In the genomic region with DNA sequence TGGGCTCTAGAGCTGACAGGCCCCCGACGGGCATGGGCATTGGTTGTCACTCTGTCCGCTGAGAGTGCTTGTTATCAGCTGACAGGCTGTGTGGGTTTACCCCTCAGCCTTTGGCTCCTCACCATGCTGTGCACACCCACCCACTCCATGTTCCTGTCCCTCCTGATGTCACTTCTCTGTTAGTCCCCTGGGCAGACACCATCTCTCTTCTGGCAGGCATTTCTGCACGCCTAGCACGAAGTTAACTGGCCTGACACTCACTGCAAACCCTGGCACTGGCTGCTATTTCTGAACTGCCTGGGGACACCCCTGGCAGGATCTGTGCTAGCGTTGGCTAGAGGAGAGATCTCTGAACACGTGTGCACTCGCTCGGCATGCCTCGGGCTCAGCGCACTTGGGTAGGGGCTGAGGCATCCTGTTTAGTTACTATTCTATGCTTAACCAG, we compare ENCODE assay signal across 13 mouse cellular contexts.
DNase-seq lines count a peak whose midpoint lies in the region; ATAC-seq and TF ChIP-seq lines count a peak whose summit lies in the region.
"Had no signal": no experiment of that assay in that cellular context is flagged by ENCODE, and none has a peak within 500 bp of the region (broad histone marks: within the 10 kb centered on the region; RNA-seq: fewer than 3 reads in every experiment).

No protein-coding gene starts in this region.

- H3K27me3 ChIP-seq in neural tube, embryonic 14.5 days (ENCODE audit: control insufficient read depth, insufficient read depth, low read length): no peaks in the 10 kb centered on the region
- H3K27me3 ChIP-seq in neural tube, embryonic 15.5 days (replicated peaks): no peaks in the 10 kb centered on the region
- no peaks in the 10 kb centered on the region for H3K27me3 ChIP-seq in hindbrain, postnatal 0 days (ENCODE audit: insufficient read depth, low read length)
- H3K27me3 ChIP-seq: embryonic facial prominence, embryonic 15.5 days; liver, embryonic 15.5 days; stomach, embryonic 15.5 days had no signal

- H3K4me3 ChIP-seq in neural tube, embryonic 14.5 days (ENCODE audit: low read depth, low read length): no peak overlapping the region
- H3K4me3 ChIP-seq in neural tube, embryonic 15.5 days (replicated peaks): no peak overlapping the region
- no peak overlapping the region for H3K4me3 ChIP-seq in hindbrain, postnatal 0 days (ENCODE audit: low read length)
- H3K4me3 ChIP-seq: embryonic facial prominence, embryonic 15.5 days; liver, embryonic 15.5 days; stomach, embryonic 15.5 days had no signal

- 0 out of 2 replicates have a peak, but pooled peaks have one; percentile 14 for ATAC-seq in neural tube, embryonic 14.5 days (ENCODE audit: low read depth)
- no peak for ATAC-seq in neural tube, embryonic 15.5 days (ENCODE audit: low FRiP score)
- ATAC-seq in hindbrain, postnatal 0 days: peak; percentile 77
- ATAC-seq in erythroblast, adult 5-6 weeks (replicated peaks; ENCODE audit: low FRiP score, poor library complexity, severe bottlenecking): no peak

- H3K9ac ChIP-seq in neural tube, embryonic 14.5 days (replicated peaks; ENCODE audit: low read depth, low read length): no peak overlapping the region
- no peak overlapping the region for H3K9ac ChIP-seq in neural tube, embryonic 15.5 days (replicated peaks)
- H3K9ac ChIP-seq in hindbrain, postnatal 0 days (replicated peaks; ENCODE audit: low read length): no peak overlapping the region
- H3K9ac ChIP-seq: embryonic facial prominence, embryonic 15.5 days; liver, embryonic 15.5 days; stomach, embryonic 15.5 days had no signal

- H3K4me1 ChIP-seq in neural tube, embryonic 14.5 days (ENCODE audit: control insufficient read depth, insufficient read depth, low read length): no peaks in the 10 kb centered on the region
- peaks cover 15% of the 10 kb centered on the region for H3K4me1 ChIP-seq in neural tube, embryonic 15.5 days
- H3K4me1 ChIP-seq in hindbrain, postnatal 0 days (ENCODE audit: insufficient read depth, low read length): peaks cover 9% of the 10 kb centered on the region
- H3K4me1 ChIP-seq: embryonic facial prominence, embryonic 15.5 days; liver, embryonic 15.5 days; stomach, embryonic 15.5 days had no signal

- H3K36me3 ChIP-seq in neural tube, embryonic 14.5 days (ENCODE audit: control insufficient read depth, insufficient read depth, low read length): no peaks in the 10 kb centered on the region
- no peaks in the 10 kb centered on the region for H3K36me3 ChIP-seq in neural tube, embryonic 15.5 days
- no peaks in the 10 kb centered on the region for H3K36me3 ChIP-seq in hindbrain, postnatal 0 days (ENCODE audit: insufficient read depth, low read length)
- H3K36me3 ChIP-seq: embryonic facial prominence, embryonic 15.5 days; liver, embryonic 15.5 days; stomach, embryonic 15.5 days had no signal

- H3K4me2 ChIP-seq in neural tube, embryonic 14.5 days (ENCODE audit: low read depth, low read length): no peak overlapping the region
- H3K4me2 ChIP-seq in neural tube, embryonic 15.5 days: no peak overlapping the region
- H3K4me2 ChIP-seq in hindbrain, postnatal 0 days (ENCODE audit: low read depth, low read length): no peak overlapping the region
- H3K4me2 ChIP-seq: embryonic facial prominence, embryonic 15.5 days; liver, embryonic 15.5 days; stomach, embryonic 15.5 days had no signal

- intact Hi-C loops in heart, postnatal 25 days (cut with DNase I): loop anchor here (10.0 kb wide), 1 partner anchor 111 kb away; no protein-coding TSS in a partner anchor

- no peaks in the 10 kb centered on the region for H3K9me3 ChIP-seq in neural tube, embryonic 14.5 days (ENCODE audit: control insufficient read depth, low read length)
- H3K9me3 ChIP-seq in neural tube, embryonic 15.5 days (replicated peaks): no peaks in the 10 kb centered on the region
- H3K9me3 ChIP-seq in hindbrain, postnatal 0 days (ENCODE audit: low read length): no peaks in the 10 kb centered on the region
- H3K9me3 ChIP-seq: embryonic facial prominence, embryonic 15.5 days; liver, embryonic 15.5 days; stomach, embryonic 15.5 days had no signal

- no peak overlapping the region for H3K27ac ChIP-seq in neural tube, embryonic 14.5 days (ENCODE audit: low read depth, low read length)
- H3K27ac ChIP-seq in neural tube, embryonic 15.5 days (replicated peaks): no peak overlapping the region
- no peak overlapping the region for H3K27ac ChIP-seq in hindbrain, postnatal 0 days
- H3K27ac ChIP-seq: embryonic facial prominence, embryonic 15.5 days; liver, embryonic 15.5 days; stomach, embryonic 15.5 days had no signal

- peak; percentile 17 for DNase-seq in adrenal gland, postnatal 25 days
- DNase-seq in adrenal gland, adult 8-10 months: no peak
- DNase-seq in heart, adult 11 months: peak; percentile 97
- no peak for DNase-seq in heart, postnatal 25 days (ENCODE audit: low spot score)
- DNase-seq in hindbrain, postnatal 0 days (ENCODE audit: low spot score): peak; percentile 66
- DNase-seq: lung, postnatal 36 days; thymus, postnatal 25 days had no signal

- WGBS in neural tube, embryonic 14.5 days: 81% methylated on average over 11 of the region's 11 CpGs
- 69% methylated on average over 11 of the region's 11 CpGs for WGBS in neural tube, embryonic 15.5 days
- 38% methylated on average over 11 of the region's 11 CpGs for WGBS in hindbrain, postnatal 0 days

- no peak for TF ChIP-seq CTCF in hindbrain, postnatal 0 days (IDR thresholded peaks at IDR 0.05; ENCODE audit: low read depth)

Comparison
In these comparisons a context has a peak if more than half of its experiments do, and no peak if none do; other contexts are left out.
1. DNase-seq: peak in adrenal gland, postnatal 25 days (single experiment), heart, adult 11 months (single experiment) and hindbrain, postnatal 0 days (single experiment); none in adrenal gland, adult 8-10 months (single experiment) and heart, postnatal 25 days (single experiment).
2. ATAC-seq: peak in neural tube, embryonic 14.5 days (single experiment) and hindbrain, postnatal 0 days (single experiment); none in neural tube, embryonic 15.5 days (single experiment) and erythroblast, adult 5-6 weeks (single experiment).